Mouse (Mus musculus) ovary, adult 18-20 months (tissue): Measurements from ENCODE around the gene Dvl2.

Experiments used
- DNase-seq: peaks from one replicate; pipeline ENCODE4 v3.0.0; 2022; ENCODE audit warnings: low spot score, mixed read lengths

Dvl2 gene

DNA sequence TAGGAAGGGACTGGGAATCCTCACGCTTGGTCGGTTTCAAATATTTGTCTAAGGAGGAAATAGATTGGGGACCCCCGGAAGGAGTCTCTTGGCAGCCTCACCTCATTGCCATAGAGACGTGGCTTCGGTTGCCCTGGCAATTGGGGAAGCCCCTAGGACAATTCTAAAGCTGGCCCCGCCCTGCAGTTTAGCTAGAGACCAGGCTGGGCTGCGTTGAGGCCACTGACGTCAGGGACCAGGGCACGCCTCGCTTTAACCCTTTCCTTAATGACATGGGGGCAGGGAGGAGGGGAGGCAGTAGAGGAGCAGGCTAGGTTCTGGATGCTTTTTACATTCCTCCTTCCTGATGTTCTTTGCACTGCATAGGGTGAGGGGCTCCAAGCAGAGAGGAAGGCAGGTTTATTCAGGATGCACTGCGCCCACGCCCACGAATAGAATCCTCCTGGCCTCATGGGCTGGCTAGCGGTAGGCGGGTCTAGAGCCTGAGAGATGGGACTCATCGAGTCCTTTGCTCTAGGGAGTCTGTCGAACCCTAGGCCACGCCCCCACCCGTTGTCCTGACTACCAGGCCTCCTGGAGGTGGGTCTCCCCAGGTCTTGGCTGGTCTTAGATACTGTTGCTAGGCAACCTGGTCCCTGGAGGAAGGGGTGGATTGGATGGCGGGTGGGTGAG is 28.9 kb downstream of the Dvl2 start:
- peak; percentile 65 for DNase-seq

DNA sequence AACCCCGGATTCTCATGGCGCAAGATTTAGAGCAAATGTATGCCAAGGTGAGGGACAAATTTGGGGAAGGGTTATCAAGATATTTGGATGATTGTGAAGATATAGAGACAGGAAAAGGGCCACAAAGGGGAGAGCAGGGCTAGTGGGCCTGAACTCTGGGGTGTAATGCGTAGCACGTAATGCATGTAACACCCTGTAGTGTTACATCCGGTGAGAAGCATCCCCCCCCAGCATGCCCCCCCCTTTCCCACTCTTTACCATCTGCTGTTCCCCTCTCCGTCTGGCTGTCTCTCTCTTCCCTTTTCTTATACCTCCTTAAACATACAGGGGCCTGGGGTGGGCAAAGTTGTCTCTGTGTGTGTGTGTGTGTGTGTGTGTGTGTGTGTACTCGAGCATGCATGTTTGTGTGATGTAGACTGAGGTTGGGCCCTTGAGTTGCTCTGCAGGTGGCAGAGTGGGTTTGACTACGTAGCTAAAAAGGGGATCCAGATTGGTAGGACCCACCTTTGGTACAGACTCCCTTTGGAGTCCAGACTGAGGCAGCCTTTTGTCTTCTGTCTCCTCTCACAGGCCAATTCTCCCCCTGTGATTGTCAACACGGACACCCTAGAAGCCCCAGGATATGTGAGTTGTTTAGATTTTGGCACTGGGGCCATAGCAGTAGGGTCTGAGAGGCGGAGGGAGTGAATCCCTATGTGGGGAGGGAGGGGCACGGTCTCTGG is 29.6 kb downstream of the Dvl2 start:
- no peak for DNase-seq

DNA sequence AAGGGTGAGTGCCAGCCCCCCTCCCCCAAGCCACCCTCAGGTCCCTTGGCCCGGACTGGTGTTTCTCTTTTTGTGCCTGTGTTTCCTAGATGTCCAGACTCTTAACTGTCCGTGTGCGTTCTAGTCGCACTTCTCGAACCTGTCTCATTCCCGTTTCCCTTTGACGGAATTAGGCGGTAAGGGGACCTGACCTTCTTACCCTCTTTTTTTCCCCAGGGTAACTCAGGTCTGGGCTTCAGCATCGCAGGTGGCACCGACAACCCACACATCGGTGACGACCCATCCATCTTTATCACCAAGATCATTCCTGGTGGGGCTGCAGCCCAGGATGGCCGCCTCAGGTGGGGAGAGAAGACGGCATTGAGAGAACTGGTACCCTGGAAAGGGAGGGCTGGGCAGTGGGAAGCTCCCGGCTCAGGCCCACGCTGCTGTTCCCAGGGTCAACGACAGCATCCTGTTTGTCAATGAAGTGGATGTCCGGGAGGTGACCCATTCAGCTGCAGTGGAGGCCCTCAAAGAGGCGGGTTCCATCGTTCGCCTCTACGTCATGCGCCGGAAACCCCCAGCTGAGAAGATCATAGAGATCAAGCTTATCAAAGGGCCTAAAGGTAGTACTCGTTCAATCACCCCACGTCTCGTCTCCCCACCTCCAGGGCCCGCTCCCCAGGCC is 30.4 kb downstream of the Dvl2 start:
- no peak for DNase-seq

DNA sequence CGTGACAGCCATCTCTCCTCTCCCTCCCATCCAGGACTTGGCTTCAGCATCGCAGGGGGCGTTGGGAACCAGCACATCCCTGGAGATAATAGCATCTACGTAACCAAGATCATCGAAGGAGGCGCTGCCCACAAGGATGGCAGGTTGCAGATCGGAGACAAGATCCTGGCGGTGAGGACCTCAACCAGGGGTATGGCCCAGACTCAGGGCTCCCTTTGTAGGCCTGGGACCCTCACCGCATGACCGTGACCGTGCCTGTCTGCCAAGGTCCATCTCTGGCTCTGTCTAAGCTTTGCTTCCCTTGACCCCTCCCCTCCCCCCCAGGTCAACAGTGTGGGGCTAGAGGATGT is 30.9 kb downstream of the Dvl2 start:
- no peak for DNase-seq

DNA sequence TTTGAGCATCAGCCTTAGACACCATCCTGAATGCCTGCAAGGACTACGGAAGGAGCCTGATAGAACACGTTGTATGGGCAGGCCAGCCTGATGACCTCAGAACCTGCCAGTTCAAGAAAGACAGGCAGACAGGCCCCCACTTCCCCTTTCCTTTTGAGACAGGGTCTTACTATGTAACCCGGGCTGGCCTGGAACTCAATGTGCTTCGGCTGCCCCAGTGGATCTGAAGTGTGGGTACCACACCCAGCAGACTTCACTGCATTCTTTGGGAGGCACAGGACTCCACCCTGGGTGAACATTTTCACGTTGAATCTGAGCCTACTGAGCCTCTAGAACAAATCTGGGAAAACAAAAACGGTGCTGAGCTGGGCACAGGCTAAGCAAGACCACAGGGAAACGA is 37.8 kb downstream of the Dvl2 start:
- DNase-seq = no peak

DNA sequence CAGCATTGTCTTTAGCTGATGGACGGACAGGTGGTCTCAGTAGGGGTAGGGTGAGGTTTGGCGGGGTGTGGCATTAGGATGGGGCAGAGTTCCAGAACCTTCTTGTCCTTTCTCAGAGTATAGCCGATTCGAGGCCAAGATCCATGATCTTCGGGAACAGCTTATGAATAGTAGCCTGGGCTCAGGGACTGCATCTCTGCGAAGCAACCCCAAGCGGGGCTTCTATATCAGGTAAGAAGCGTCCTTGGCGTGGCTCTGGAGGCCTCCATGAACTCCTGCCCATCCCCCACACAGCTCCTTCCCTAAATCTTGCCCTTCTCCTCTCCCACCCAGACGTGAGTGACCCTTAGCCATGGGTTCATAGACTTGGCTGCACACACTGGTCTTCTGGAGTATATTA is 39.2 kb downstream of the Dvl2 start:
- DNase-seq = no peak

DNA sequence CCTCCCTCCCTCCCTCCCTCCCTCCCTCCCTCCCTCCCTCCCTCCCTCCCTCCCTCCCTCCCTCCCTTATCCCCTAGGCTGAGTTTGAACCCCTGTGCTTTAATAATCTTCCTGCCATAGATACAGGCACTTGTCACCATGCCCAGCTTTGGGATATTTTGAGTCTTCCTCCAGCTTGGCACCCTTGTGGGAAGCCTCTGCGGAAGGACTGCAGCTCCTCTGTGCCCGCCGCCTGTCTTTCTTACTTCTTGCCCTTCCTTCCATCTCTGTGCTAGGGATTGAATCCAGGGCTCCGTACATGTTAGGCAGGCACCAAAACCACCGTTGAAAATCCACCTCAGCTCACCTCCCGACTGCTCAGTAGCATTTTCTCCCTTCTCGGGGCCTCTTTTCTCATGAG is 39.8 kb downstream of the Dvl2 start:
- no peak for DNase-seq

DNA sequence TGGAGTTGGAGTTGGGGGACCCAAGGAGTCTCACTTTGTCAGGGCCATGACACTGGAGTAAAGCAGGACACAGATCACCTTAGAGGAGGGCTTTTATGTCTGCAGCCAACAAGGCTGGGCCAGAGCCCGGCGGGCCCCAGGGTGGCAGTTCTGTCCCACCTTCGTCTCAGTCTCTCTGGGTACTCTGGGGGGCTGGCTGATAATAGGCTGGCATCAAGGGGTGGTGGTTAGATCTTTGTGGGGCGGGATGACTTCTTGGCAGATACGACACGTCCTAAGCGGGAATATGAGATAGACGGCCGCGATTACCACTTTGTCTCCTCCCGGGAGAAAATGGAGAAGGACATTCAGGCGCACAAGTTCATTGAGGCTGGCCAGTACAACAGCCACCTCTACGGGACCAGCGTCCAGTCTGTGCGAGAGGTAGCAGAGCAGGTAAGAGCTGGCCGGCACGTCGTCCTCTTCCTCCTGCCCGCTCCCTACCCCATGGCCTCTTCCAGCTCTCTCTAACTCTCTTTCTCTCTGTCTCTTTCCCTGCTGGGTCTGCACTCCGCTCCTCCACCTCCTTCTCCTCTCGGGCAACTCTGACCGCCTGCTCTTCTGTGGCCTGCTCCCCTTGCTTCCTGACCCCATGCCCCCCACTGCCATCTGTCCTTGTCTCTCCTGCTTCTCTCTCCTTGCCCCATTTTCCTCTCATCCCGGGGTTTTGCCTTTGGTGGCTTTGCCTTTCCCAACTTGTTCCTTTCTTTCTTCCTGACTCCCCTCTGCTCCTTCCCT is 42.1 kb downstream of the Dvl2 start:
- DNase-seq = no peak

DNA sequence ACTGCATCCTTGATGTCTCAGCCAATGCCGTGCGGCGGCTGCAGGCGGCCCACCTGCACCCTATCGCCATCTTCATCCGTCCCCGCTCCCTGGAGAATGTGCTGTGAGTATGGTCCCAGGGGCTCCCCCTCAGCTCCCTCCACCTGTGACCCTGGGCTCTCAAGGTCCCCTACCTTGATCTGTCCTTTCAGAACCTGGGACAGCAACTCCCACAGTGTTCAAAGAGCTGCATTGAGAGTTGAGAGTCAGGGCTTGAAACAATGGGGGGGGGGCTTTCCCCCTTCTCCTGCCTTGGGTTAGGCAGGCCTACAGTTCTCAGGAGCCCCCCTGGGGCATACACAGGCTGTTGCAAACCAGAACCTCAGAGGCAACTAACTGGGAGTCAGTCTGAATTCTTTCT is 43.3 kb downstream of the Dvl2 start:
- DNase-seq = no peak

DNA sequence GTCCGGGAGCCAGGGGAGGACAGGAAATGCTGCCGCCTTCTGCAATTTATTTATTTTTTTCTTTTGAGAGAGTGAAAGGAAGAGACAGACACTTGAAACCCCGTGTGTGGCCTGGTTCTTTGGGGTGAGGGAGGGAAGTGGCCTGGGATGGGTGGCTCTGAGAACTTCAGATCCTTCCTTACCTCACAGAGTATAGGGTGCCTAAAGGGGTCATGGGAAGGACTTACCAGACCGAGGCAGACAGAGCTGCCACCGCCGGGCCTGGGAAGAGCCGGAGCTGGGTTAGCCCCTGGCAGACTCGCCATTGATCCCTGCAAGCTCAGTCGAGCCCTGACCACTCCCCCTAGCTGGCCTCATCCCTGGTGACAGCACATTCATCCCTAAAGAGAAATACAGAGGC is 45.0 kb downstream of the Dvl2 start:
- DNase-seq = no peak

DNA sequence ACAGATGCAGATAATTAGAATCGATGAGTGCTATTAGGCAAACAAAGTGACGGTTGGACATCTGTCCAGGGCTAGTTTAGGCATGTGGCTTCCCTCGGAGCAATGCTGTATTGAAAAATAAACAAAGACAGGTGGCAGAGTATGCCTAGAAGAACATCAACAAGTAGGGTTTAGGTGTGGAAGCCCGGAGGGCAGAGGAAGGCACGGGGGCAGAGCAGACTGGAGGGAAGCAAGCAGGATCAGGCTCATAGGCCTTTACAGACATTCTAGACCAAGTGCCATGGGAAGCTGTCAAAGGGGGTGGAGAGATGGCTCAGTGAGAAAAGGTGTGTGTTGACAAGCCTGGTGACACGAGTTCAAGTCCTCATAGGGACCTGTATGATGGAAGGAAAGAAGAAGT is 49.0 kb downstream of the Dvl2 start:
- no peak for DNase-seq

DNA sequence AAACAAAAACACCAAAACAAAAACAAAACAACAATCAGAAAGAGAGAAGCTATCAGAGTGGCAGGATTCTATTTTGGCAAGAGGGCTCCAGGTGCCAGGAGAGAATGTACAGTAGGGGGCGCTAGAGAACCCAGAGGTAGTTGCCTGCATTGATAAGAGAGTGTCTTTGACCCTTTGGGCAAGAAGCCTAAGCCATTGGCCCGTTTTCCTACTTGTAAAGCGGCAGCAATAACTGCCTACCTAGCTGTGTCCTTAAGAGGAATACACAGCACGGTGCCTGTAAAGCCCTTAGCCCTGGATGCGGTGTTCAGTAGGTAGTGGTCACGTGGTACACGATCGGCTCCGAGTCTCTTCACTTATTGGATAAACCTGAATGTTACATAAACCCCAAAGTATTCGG is 49.4 kb downstream of the Dvl2 start:
- DNase-seq = no peak

DNA sequence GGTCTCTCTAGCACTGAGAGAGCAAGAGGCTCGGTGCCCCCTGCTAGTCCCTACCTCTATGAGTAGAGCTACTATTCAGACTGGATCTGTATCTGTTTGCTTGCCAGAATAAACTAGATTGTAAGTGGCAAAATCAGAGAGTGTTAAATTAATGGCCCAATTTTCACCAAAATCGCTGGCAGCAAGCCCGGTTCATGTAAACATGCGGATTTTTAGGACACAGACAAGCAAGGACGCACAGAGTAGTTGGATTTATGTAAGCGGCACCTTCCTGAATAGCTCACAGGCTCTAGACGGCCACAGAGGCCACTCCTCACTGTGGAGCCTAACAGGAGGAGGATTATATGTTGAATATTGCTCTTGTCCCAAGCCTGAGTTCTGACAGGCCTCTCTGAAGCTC is 52.8 kb downstream of the Dvl2 start:
- no peak for DNase-seq

DNA sequence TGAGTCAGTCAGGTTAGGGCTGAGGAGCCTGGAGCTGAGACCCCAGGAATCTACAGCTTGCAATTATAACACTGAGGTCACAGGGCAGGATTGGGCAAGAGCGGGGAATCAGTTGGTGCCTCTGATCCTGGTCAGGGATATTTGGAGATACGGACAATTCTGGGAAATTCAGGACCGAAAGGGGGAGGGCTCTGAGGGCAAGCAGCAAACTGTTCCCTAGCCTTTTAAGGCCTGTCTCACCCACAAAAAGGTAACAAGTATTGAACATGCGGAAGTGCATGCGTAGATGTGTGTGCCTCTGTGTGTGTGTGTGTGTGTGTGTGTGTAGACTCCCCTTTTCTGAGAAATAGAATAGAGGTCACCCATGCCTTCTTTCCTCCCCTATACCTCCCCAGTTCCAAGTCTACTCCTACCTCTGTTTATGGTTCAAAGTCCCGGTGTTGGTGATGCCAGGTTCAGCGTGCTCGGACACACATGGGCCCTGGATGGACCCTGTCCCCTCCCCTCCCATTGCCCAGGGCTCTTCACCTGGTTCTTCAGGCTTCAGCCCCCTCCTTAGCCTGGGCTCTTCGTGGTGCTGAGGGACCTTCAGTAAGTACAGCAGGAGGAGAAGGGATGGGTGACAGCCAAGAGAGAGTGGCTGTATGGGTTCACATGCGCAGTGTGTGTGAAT is 53.6 kb downstream of the Dvl2 start, which contains the start of gene Asgr1:
TSS of gene Asgr1 (plus strand) at position 188 of the 673 bp plus-strand sequence.
- no peak for DNase-seq

DNA sequence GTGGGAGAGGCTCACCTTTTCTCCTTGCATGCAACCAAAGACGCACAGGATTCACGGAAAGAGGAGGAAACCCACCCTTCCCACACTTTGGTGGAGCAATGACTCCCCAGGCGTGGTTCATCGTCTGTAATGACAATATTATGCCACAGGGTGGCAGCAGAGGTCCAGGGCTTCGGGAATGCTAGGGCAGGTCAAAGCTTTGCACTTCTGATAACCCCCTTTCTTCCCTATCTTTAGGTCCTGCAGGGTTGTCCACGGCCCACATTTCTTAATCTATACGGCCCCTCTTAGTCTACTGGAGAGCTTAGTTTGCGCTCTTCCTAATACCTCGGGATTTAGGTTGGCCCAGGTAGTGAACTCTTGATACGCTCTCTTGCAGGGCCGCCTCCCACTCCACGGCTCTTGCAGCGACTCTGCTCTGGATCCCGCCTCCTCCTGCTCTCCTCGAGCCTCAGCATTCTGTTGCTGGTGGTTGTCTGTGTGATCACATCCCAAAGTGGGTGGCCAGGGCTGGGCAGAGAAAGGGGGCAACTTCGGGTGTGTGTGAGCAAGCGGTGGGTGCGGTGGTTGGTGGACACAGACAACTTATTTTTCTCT is 55.3 kb downstream of the Dvl2 start:
- DNase-seq = no peak

DNA sequence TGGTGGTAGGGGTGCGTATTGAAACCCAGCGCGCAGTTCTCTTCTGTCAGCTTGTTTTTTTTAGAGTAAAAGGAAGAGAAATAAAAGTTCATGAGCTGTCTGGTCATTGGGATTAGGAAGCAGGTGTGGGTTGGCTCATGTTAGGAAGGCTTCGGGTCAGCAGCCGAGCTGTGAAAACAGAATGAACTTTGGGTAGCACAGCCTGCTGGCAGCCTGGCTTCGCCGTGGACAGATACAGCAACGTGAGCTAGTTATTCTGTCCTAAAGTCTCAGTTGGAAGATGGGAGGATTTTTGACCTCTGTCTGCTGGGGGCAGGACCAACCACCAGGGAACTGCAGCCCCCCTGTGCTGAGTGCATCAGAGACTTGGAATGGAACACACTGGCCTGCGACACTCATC is 57.4 kb downstream of the Dvl2 start:
- DNase-seq = no peak

DNA sequence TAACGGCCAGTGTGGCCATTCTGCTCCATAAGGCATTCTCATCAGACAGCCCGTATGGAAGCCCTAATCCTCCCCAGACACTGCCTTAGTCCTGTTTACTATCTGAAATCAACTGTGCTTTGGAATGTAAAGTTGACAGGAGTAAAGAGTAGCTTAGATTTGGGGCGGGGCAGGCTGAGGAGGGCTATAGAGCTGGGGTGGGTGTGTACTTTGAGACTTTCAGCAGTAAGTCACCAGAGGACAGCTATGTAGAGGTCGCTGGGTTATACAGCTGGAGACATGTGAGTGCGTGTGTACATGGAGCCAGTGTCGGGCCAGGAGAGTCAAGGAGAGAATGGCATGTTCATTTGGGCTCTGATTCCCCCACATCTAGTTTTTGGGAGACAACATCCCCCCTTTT is 59.5 kb downstream of the Dvl2 start:
- DNase-seq = no peak
